Mouse (Mus musculus): ENCODE measurements around the gene Fam83d.
A peak's percentile ranks its signal among the peaks of the same experiment; 100 is the strongest.
"Not testable (repeated sequence)": the region's sequence is repeated elsewhere in the genome, so short reads cannot be mapped to it uniquely, and the experiment has no call there.

The Fam83d gene

DNA sequence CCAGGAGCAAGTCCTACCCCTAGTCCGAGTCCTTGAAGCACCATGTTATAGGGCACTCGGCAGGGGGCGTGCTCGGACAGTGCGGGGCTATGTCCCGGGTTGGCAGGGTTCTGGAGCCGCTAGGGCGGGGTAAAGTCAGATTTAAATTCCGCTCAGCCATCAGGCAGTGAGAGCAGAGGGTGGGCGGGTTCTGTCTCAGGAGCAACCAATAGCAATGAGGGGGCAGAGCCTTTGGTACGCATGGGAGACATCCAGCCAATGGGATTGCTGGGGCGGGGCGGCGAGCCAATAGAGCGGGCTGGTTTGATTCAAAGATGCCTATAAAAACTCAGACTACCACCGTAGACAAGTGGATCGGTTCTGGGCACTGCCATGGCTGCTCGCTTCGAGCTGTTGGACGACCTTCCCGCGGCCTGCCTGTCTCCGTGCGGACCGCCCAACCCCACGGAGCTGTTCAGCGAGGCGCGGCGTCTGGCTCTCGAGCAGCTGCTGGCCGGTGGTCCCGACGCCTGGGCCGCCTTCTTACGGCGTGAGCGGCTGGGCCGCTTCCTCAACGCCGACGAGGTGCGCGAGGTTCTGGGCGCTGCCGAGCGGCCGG, at the start of gene Fam83d:
Fam83d (plus strand) TSS at position 352 of the 598 bp plus-strand sequence.
- peak; percentile 86 to 94 for DNase-seq (ENCODE audit: low spot score in 2 of 2)

DNA sequence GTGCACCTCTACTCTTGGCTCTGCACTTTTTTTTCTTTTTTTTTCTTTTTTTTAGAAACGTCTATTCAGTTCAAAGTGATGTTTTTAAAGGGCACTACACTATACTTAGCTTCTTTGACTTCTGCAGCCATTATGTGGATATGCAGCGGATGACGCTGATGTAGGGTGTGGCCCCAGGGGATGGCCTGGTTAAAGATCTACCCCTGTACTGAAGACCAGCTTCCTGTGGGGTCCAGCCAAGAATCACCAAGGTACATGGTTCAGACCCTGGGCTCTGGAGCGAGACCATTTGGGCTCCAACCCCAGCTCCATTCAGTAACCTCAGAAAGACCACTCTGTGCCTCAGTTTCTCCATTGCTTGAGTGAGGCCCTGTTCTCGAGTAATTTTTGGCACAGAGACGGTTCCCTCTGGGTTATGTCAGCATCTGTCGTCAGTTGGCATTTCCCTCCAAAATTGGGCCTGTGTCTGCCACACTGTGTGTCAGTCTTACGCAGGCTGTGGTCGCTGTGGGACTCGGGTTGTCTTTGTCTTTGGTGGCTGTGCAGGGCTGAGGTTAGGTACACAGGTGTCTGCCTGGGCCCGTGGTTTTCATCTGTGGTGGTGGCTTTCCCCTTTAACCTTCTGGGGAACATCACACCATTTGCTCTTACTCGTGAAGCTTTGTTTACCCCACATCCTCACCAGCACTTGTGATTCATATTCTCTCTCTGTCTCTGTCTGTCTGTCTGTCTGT, 48.9 kb upstream of the Fam83d start:
- no peak for DNase-seq (ENCODE audit: low spot score in 2 of 2)

GRCm38 (mm10) chr2:158720715-158721370, 47.0 kb upstream of the Fam83d start:
- no peak for DNase-seq (ENCODE audit: low spot score in 2 of 2)

GRCm38 (mm10) chr2:158721481-158721880, 46.4 kb upstream of the Fam83d start:
- no peak for DNase-seq (ENCODE audit: low spot score in 2 of 2)

- no peak for DNase-seq (ENCODE audit: low spot score in 2 of 2)
These were observed 45.8 kb upstream of the Fam83d start for GRCm38 (mm10) chr2:158722135-158722534.

GRCm38 (mm10) chr2:158722991-158723551, 44.8 kb upstream of the Fam83d start:
- DNase-seq (ENCODE audit: low spot score in 2 of 2): no peak

- DNase-seq (ENCODE audit: low spot score in 2 of 2): no peak
These were observed 44.1 kb upstream of the Fam83d start for GRCm38 (mm10) chr2:158723806-158724205.

DNA sequence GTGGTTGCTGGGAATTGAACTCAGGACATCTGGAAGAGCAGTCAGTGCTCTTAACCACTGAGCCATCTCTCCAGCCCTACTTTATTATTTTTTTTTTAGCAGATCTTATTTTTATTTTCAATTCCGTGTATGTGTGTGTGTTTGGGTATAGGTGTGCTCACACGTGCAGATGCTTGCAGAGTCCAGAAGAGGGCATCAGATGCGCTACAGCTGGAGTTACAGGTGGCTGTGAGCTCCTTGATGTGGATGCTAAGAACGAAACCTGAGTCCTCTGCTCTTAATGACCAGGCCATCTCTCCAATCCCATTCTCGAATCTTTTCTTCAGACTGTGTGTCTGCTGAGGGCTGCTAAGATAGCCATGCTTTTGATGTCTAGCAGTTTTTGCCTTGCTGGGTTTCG, 41.6 kb upstream of the Fam83d start:
- no peak for DNase-seq (ENCODE audit: low spot score in 2 of 2)

GRCm38 (mm10) chr2:158728061-158728815, 39.7 kb upstream of the Fam83d start:
- no peak for DNase-seq (ENCODE audit: low spot score in 2 of 2)

GRCm38 (mm10) chr2:158730896-158731295, 37.0 kb upstream of the Fam83d start:
- no peak for DNase-seq (ENCODE audit: low spot score in 2 of 2)

- DNase-seq (ENCODE audit: low spot score in 2 of 2): no peak
These were observed 35.4 kb upstream of the Fam83d start for GRCm38 (mm10) chr2:158732521-158732920.

DNA sequence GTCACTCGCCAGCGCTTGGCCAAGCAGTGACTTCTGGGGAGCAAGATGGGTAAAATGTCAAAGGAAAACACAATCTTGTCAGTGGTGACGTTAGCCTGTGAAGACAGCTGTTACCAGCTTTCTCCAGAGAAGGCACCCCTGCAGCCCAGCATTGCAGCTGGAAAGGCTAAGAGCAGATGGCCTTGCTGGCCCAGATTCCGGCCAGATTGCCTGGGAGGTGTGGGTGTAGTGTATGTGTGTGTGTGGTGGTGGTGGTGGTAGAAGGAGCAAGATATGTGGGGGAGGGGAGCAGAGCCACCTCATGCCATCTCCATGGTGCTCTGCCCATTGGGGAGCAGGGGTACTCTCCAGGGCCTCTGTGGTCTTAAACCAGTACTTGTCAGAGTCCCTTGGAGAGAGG, 34.8 kb upstream of the Fam83d start:
- no peak for DNase-seq (ENCODE audit: low spot score in 2 of 2)

DNA sequence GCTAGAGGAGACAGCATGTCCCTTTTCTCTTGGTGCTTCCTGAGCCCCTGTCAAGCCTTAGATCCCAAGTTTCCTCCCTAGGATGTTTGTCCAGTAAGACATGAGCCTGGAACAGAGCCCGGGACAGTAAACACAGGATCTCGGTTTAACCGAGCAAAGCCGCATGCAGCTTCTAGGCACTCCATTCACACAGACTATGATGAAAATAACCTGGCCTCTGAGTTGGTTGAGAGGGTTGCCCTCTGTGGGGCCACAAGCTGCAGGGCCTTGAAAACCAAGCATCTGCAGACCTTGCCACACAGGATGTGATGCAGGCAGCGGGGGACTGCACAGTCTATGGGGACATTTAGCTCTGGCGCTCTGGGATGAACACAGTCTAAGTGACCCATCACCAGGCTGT, 34.0 kb upstream of the Fam83d start:
- DNase-seq (ENCODE audit: low spot score in 2 of 2): no peak

DNA sequence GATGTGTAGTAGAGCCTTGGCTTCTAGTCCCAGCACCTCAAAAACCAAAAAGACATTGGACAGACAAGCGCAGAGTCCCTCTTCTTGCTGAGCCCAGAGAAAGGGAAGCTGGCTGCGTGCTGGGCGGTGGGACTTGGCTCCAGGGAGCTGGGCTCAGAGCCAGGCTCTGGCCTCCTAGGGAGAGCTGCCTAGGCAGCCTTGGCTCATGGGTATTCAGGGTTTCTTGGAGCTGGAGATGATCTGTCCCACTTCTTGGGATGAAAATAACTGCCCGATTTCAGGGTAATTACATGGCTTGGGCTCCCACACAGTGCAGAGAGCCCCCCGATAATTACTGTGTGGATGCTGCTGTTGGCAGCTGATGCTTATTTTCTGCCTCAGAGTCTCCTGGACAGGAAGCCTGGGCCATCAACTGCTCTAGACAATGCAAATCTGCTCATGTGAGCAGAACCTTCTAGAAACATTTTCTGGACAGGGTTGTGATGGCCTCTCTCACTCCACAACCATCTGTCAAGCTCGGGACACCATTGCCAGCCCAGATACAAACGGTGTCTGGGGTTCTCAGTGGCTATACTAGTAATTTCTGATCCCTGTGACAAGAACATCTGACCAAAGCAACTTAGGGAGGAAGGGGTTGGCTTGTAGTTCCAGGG, 33.3 kb upstream of the Fam83d start:
- DNase-seq (ENCODE audit: low spot score in 2 of 2): no peak

- DNase-seq (ENCODE audit: low spot score in 2 of 2): no peak
These were observed 32.6 kb upstream of the Fam83d start for GRCm38 (mm10) chr2:158735340-158735739.

- not testable (repeated sequence) for DNase-seq (ENCODE audit: low spot score in 2 of 2)
These were observed 31.6 kb upstream of the Fam83d start for GRCm38 (mm10) chr2:158736247-158736646.

DNA sequence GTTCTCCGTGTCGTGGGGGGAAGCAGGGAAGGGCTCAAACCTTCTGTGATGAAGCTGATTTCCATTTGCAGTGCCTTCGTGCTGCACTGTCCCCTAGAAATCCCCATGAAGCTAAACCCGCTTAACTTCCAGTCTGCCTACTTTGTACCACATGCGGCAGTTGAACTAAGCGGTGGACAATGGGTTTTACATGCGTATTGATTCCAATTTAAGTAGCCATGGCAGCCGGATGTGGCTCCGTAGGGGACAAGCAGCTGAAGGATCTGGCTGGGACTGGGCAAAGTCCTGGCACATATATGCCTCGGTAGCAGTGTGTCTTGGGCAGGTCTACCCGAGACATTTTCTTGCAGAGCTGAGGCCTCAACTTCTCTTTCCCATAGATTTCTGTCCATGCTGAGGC, 29.3 kb upstream of the Fam83d start:
- no peak for DNase-seq (ENCODE audit: low spot score in 2 of 2)

DNA sequence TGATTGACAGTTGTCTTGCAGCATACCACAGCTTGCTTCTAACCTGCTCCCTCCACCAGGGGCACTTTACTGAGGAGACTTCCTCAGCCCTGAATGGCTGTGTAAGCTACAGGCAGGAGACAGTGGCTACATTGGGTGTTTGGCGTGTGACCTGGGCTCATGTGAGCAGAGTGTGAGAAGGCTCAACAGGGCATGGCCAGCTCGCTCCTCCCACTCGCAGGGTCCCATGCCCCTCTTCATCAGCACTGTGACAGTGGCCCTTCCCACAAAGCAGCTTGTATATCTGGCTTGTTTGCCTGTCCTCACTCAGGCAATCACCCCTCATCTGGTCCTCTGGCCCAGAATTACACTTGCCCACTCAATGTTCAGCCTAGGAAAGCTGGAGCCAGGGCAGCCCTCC, 28.8 kb upstream of the Fam83d start:
- DNase-seq (ENCODE audit: low spot score in 2 of 2): no peak

DNA sequence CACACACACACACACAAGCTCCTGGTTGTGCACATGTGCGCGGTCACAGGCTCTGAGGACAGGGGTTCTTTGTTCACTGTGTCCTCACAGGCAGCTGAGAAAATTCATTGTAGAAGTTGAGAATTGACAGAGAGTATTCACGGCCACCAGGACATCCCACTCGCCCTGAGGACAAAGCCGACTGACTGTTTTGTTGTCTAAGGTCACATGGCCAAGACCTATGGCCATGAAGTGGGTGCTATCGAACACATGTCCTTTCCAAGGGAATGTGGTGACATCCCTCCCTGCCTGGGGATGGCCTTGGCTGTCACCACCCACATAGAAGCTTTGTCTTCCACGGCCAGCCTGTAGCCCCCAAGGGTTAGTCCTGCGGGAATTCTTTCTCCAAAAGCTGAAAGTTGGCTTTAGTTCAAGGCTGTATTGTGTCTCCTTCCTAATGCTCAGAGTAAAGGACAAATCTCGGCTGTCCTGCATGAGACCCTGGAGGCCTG, 26.8 kb upstream of the Fam83d start:
- no peak for DNase-seq (ENCODE audit: low spot score in 2 of 2)

- DNase-seq (ENCODE audit: low spot score in 2 of 2): no peak
These were observed 25.5 kb upstream of the Fam83d start for GRCm38 (mm10) chr2:158742431-158742830.

DNA sequence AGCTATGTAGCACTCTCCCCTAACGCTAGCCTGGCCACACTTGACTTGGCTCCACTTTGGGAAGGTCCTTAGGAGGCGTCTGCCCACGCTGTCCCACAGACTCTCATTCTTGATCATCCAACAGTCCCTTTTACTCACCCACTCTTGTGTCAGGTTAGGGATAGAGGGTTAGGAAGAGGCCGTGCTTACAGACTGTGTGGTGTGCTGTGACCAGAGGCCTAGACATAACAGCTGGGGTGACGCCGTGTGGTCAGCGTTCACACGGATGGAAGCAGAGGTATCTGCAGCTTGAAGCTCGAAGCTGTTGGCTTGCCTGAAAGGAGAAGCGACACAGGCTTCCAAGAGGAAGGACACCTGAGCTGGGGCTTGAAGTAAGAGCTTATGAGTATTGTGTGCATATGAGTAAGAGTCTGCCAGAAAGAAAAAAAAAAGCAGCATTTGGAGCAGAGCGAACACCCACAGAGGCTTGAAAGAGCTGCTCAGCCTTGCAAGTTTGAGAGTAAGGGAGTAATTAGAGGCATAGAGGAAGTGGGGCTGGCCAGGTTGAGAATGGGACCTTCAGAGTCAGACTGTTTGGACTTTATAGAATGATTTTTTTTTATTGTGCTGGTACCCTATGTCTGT, 24.3 kb upstream of the Fam83d start:
- DNase-seq (ENCODE audit: low spot score in 2 of 2): no peak
